7 mouse cellular contexts compared by ENCODE assay signal in the genomic region with DNA sequence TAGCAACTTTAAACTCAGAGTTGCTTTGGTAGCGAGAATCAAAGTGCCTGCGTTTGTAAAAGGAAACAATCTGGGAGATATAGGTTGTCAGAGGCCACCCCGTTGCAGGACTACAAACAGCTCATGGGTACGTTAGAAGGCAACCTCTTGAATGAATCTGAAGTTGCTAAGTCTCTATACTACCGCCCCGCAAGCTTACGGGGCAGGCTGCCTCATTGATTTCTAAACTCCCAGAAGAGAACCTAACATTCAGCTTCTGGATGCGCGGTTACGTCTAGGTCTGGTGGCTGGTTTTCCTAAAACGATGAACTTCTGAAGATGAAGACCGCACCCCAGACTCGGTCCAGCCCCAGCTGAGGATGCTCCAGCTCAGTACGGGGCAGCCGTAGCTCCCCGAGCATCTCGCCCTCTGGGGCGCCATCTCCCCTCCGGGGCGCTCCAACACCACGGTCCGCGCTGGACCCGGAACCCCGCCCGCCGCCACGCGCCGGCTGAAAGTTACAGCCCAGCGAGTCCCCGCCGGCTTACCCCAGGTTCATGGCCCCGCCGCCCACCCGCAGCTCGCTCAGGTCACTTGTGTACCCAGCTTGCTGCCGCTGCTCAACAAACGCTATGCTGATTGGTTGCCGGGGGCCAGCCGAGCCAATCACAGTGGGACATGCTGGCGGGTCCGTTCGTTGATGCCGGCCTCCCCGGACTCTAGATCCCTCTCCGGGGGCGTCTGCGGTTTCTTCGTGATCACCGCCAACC. TPM values are rescaled to one million over a fixed set of nuclear protein-coding genes. Genes with fewer than 3 reads are reported as not detected.
A peak's percentile ranks its signal among the peaks of the same experiment; 100 is the strongest.
DNase-seq lines count a peak whose midpoint lies in the region; ATAC-seq and TF ChIP-seq lines count a peak whose summit lies in the region.

TSS of gene Ccdc66 (minus strand) at position 567 of the 750 bp plus-strand sequence.

- no peak for TF ChIP-seq POLR2A in kidney, adult 2 months (IDR thresholded peaks at IDR 0.05; ENCODE audit: low read depth, low read length)
- TF ChIP-seq POLR2A in spleen, adult 2 months (IDR thresholded peaks at IDR 0.05; ENCODE audit: low read depth, low read length), result peak; percentile 30; the same call in 1 of the 2 replicates

- peak within 1 kb of the TSS; percentile 73 for H3K4me2 ChIP-seq in embryonic facial prominence, embryonic 12.5 days (replicated peaks)
- H3K4me2 ChIP-seq in limb, embryonic 12.5 days, result peak within 1 kb of the TSS; percentile 62
- peak within 1 kb of the TSS; percentile 75 for H3K4me2 ChIP-seq in midbrain, embryonic 15.5 days

- TF ChIP-seq CTCF in kidney, adult 2 months (conservative IDR thresholded peaks at IDR 0.05; ENCODE audit: insufficient read depth, insufficient read length, low read depth, low read length), result no peak
- TF ChIP-seq CTCF in spleen, adult 2 months (IDR thresholded peaks at IDR 0.05; ENCODE audit: extremely low read depth, insufficient read depth, insufficient read length, insufficient replicate concordance), result no peak

- H3K27me3 ChIP-seq in embryonic facial prominence, embryonic 12.5 days, result no peaks in the 10 kb centered on the region
- H3K27me3 ChIP-seq in kidney, adult 2 months (replicated peaks; ENCODE audit: control insufficient read depth, insufficient read depth, low read length), result no peaks in the 10 kb centered on the region
- H3K27me3 ChIP-seq in limb, embryonic 12.5 days, result no peaks in the 10 kb centered on the region
- no peaks in the 10 kb centered on the region for H3K27me3 ChIP-seq in midbrain, embryonic 15.5 days (replicated peaks)
- no peaks in the 10 kb centered on the region for H3K27me3 ChIP-seq in spleen, adult 2 months (ENCODE audit: control insufficient read depth, insufficient read depth, low read length)

- DNase-seq in adrenal gland, postnatal 25 days, result peak; percentile 98
- peak; percentile 99 to 100 for DNase-seq in heart, adult 18-20 months
- peak; percentile 99 for DNase-seq in kidney, adult 2 months
- peak; percentile 81 to 98 for DNase-seq in spleen, adult 2 months (ENCODE audit: low read depth in 1 of 2, low spot score in 2 of 2)

- H3K27ac ChIP-seq in embryonic facial prominence, embryonic 12.5 days, result peak within 1 kb of the TSS; percentile 63
- H3K27ac ChIP-seq in kidney, adult 2 months (ENCODE audit: insufficient read depth, low read depth, low read length), result peak within 1 kb of the TSS; percentile 17; the same call in 1 of the 2 replicates
- peak within 1 kb of the TSS; percentile 83 for H3K27ac ChIP-seq in limb, embryonic 12.5 days
- H3K27ac ChIP-seq in midbrain, embryonic 15.5 days, result peak within 1 kb of the TSS; percentile 77
- H3K27ac ChIP-seq in spleen, adult 2 months (ENCODE audit: insufficient read depth, low read length), result peak within 1 kb of the TSS; percentile 58; the same call in 1 of the 2 replicates

- H3K9ac ChIP-seq in embryonic facial prominence, embryonic 12.5 days, result peak within 1 kb of the TSS; percentile 67
- peak within 1 kb of the TSS; percentile 83 for H3K9ac ChIP-seq in limb, embryonic 12.5 days (replicated peaks)
- peak within 1 kb of the TSS; percentile 71 for H3K9ac ChIP-seq in midbrain, embryonic 15.5 days

- WGBS in embryonic facial prominence, embryonic 12.5 days, result under 1% methylated on average over 51 of the region's 51 CpGs
- WGBS in kidney, adult 2 months, result under 1% methylated on average over 51 of the region's 51 CpGs
- under 1% methylated on average over 51 of the region's 51 CpGs for WGBS in limb, embryonic 12.5 days
- under 1% methylated on average over 51 of the region's 51 CpGs for WGBS in midbrain, embryonic 15.5 days
- WGBS in spleen, adult 2 months, result 1% methylated on average over 51 of the region's 51 CpGs

- peaks cover 8% of the 10 kb centered on the region; the same call in 1 of the 2 replicates for H3K4me1 ChIP-seq in embryonic facial prominence, embryonic 12.5 days
- no peaks in the 10 kb centered on the region for H3K4me1 ChIP-seq in kidney, adult 2 months (ENCODE audit: control insufficient read depth, insufficient read depth, low read length)
- peaks cover 11% of the 10 kb centered on the region for H3K4me1 ChIP-seq in limb, embryonic 12.5 days (replicated peaks)
- peaks cover 13% of the 10 kb centered on the region for H3K4me1 ChIP-seq in midbrain, embryonic 15.5 days
- peaks cover 2% of the 10 kb centered on the region; the same call in 1 of the 2 replicates for H3K4me1 ChIP-seq in spleen, adult 2 months (ENCODE audit: control insufficient read depth, insufficient read depth, insufficient read length)

- H3K9me3 ChIP-seq in embryonic facial prominence, embryonic 12.5 days, result no peaks in the 10 kb centered on the region
- H3K9me3 ChIP-seq in limb, embryonic 12.5 days, result no peaks in the 10 kb centered on the region
- no peaks in the 10 kb centered on the region for H3K9me3 ChIP-seq in midbrain, embryonic 15.5 days

- peak within 1 kb of the TSS; percentile 66 for H3K4me3 ChIP-seq in embryonic facial prominence, embryonic 12.5 days
- peak within 1 kb of the TSS; percentile 84 for H3K4me3 ChIP-seq in kidney, adult 2 months (ENCODE audit: insufficient read depth, low read depth, low read length)
- H3K4me3 ChIP-seq in limb, embryonic 12.5 days (replicated peaks), result peak within 1 kb of the TSS; percentile 77
- peak within 1 kb of the TSS; percentile 79 for H3K4me3 ChIP-seq in midbrain, embryonic 15.5 days
- peak within 1 kb of the TSS; percentile 87 for H3K4me3 ChIP-seq in spleen, adult 2 months (ENCODE audit: extremely low read depth, insufficient read depth, insufficient read length)

- peak; percentile 94 for ATAC-seq in embryonic facial prominence, embryonic 12.5 days (ENCODE audit: insufficient number of reproducible peaks, insufficient read depth, low FRiP score, low TSS enrichment)
- ATAC-seq in limb, embryonic 12.5 days (ENCODE audit: insufficient number of reproducible peaks, insufficient read depth, low FRiP score, low TSS enrichment, low read depth), result peak; percentile 89
- peak; percentile 98 for ATAC-seq in midbrain, embryonic 15.5 days (replicated peaks)

- H3K36me3 ChIP-seq in embryonic facial prominence, embryonic 12.5 days, result peaks cover 7% of the 10 kb centered on the region; the same call in 1 of the 2 replicates
- no peaks in the 10 kb centered on the region for H3K36me3 ChIP-seq in kidney, adult 2 months (ENCODE audit: control insufficient read depth, insufficient read depth, low read length)
- H3K36me3 ChIP-seq in limb, embryonic 12.5 days, result peaks cover 7% of the 10 kb centered on the region; the same call in 1 of the 2 replicates
- H3K36me3 ChIP-seq in midbrain, embryonic 15.5 days (replicated peaks), result no peaks in the 10 kb centered on the region; the same call in 1 of the 2 replicates
- H3K36me3 ChIP-seq in spleen, adult 2 months (ENCODE audit: control insufficient read depth, insufficient read depth, low read length), result no peaks in the 10 kb centered on the region

RNA-seq across cellular contexts. Expression of gene Ccdc66, which starts in this region (rescaled TPM):
- total RNA-seq in adrenal gland, postnatal 25 days (2021), result 11.7 and 12.0 TPM in 2 replicates
- 16.6 and 18.4 TPM in 2 replicates for polyA plus RNA-seq in embryonic facial prominence, embryonic 12.5 days (2016; fragmentation: Nextera tagmentation; extraction: Ambion mirVana)
- 1 to 10 TPM; 8.3 to 9.6 TPM for total RNA-seq in heart, adult 18-20 months (2021)
- 1.6 and 2.0 TPM in 2 replicates for polyA plus RNA-seq in kidney, adult 2 months (2012; rRNA removed)
- 15.9 and 20.0 TPM in 2 replicates for polyA plus RNA-seq in limb, embryonic 12.5 days (2016; fragmentation: Nextera tagmentation; extraction: Ambion mirVana)
- polyA plus RNA-seq in midbrain, embryonic 15.5 days (2015; fragmentation: Nextera tagmentation; extraction: Ambion mirVana), result 14.5 and 16.1 TPM in 2 replicates
- polyA plus RNA-seq in spleen, adult 2 months (2012; rRNA removed), result 1.0 and 1.4 TPM in 2 replicates

Comparison
In these comparisons a context has a peak if more than half of its experiments do, and no peak if none do; other contexts are left out.
1. Peak in every context shown above with its lines: DNase-seq, ATAC-seq, H3K4me3 ChIP-seq and H3K27ac ChIP-seq.
2. H3K27ac ChIP-seq: peak in every context shown above with its lines; median percentile 83 in limb, embryonic 12.5 days; 77 in midbrain, embryonic 15.5 days; 63 in embryonic facial prominence, embryonic 12.5 days; 58 in spleen, adult 2 months; 17 in kidney, adult 2 months.